Comparison of ENCODE assay signal across 1 mouse cellular context in the genomic region with DNA sequence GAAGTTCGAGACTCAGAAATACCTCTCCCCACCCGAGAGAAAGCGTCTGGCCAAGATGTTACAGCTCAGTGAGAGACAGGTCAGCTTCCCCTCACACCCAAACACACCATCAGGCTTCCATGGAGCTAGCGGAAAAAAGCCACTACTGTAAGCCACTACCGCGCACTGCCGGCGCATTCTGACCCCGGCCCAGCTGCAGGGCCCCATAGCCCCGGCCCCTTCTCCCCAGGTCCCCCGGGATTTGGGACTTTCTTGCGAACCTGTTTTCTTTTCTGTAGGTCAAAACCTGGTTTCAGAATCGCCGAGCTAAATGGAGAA.
TF ChIP-seq lines count a peak whose summit lies in the region.

No protein-coding gene starts in this region.

TF ChIP-seq in CH12.LX, 34 proteins besides CTCF, POLR2A, EP300 and RAD21 (continued from another document):
- TF ChIP-seq HCFC1 (IDR thresholded peaks at IDR 0.05; ENCODE audit: low read depth, low read length) (no peak), MAZ (IDR thresholded peaks at IDR 0.05; ENCODE audit: low read depth, low read length) (no peak), E2F4 (IDR thresholded peaks at IDR 0.05; ENCODE audit: insufficient replicate concordance, low read depth, low read length) (no peak), MEF2A (IDR thresholded peaks at IDR 0.05; ENCODE audit: borderline replicate concordance, low read depth, low read length) (no peak)
